Mouse (Mus musculus) stomach, postnatal 0 days (tissue): ENCODE data around the gene Gm49395. TPM values are rescaled to one million over a fixed set of nuclear protein-coding genes. Genes with fewer than 3 reads are reported as not detected.

Source experiments
- ATAC-seq: fragments of 200-750 bp; cut with Nextera tagmentation; 2 replicates; pipeline ENCODE4 v1.8.0; 2017; ENCODE audit not compliant: low FRiP score, low TSS enrichment
- DNase-seq: peaks from one replicate; pipeline ENCODE4 v3.0.0-alpha.2; 2016; ENCODE audit warnings: low spot score
- H3K27ac ChIP-seq: fragments of 300-500 bp; sonication (generic); replicated peaks from 2 replicates; pipeline ENCODE4 v1.5.1; 2014; ENCODE audit warnings: mild to moderate bottlenecking, control low read depth
- H3K27me3 ChIP-seq: fragments of 300-500 bp; sonication (generic); 2 replicates; pipeline ENCODE4 v1.6.1; 2014; ENCODE audit warnings: low read length; ENCODE audit not compliant: control insufficient read depth, insufficient read depth
- H3K36me3 ChIP-seq: fragments of 300-500 bp; sonication (generic); 2 replicates; pipeline ENCODE4 v1.6.1; 2014; ENCODE audit warnings: low read length, mixed read lengths; ENCODE audit not compliant: control insufficient read depth, insufficient read depth
- H3K4me1 ChIP-seq: fragments of 300-500 bp; sonication (generic); replicated peaks from 2 replicates; pipeline ENCODE4 v1.6.1; 2014; ENCODE audit warnings: antibody characterized with exemption; ENCODE audit not compliant: control insufficient read depth, insufficient read depth
- H3K4me2 ChIP-seq: fragments of 300-500 bp; sonication (generic); replicated peaks from 2 replicates; pipeline ENCODE4 v1.6.1; 2014; ENCODE audit warnings: low read depth, mild to moderate bottlenecking, control low read depth, moderate library complexity
- H3K4me3 ChIP-seq: fragments of 300-500 bp; sonication (generic); 2 replicates; pipeline ENCODE4 v1.5.1; 2014; ENCODE audit warnings: low read depth, low read length, control low read depth
- H3K9ac ChIP-seq: fragments of 300-500 bp; sonication (generic); 2 replicates; pipeline ENCODE4 v1.6.1; 2014; ENCODE audit warnings: mild to moderate bottlenecking, low read length, control low read depth, mixed read lengths
- H3K9me3 ChIP-seq: fragments of 300-500 bp; sonication (generic); 2 replicates; pipeline ENCODE4 v1.6.1; 2016; ENCODE audit warnings: low read length; ENCODE audit not compliant: control insufficient read depth
- CTCF ChIP-seq: IDR thresholded peaks from 2 replicates; pipeline ENCODE4 v1.5.1; 2016; ENCODE audit warnings: antibody characterized with exemption, low read depth, mild to moderate bottlenecking, moderate library complexity
- EP300 ChIP-seq: optimal IDR thresholded peaks from 2 replicates; pipeline ENCODE3; 2016; ENCODE audit warnings: antibody characterized with exemption
- WGBS: fragments of 180-500 bp; shearing (Covaris S2); extraction: QIAGEN DNeasy Blood & Tissue Kit; methylation state at CpG from one replicate; pipeline ENCODE4 v1.1.7; 2014; 5-methylcytosine and 5-hydroxymethylcytosine counted together
- polyA plus RNA-seq: library from polyadenylated mRNA; unstranded; fragments of >200 nt; fragmentation: Nextera tagmentation; extraction: Ambion mirVana; gene quantifications from 2 replicates; pipeline ENCODE4 v1.2.1, GENCODE M21; 2015

The Gm49395 gene
- 7.7 and 9.4 TPM in 2 replicates for polyA plus RNA-seq

GRCm38 (mm10) chr13:115101355-115102191 is at the start of gene Gm49395, which contains the start of gene Itga1:
Gene Gm49395 (minus strand): TSS chr13:115101921.
Gene Itga1 (minus strand): TSS chr13:115101964.
- WGBS, result under 1% methylated on average over 39 of the region's 39 CpGs
- peak; percentile 85 for DNase-seq
- peak within 1 kb of the TSS; percentile 60 for H3K4me3 ChIP-seq
- H3K27me3 ChIP-seq, result no peaks in the 10 kb centered on the region
- no peaks in the 10 kb centered on the region for H3K9me3 ChIP-seq
- peak within 1 kb of the TSS; percentile 94 for H3K9ac ChIP-seq
- H3K36me3 ChIP-seq, result no peaks in the 10 kb centered on the region
- TF ChIP-seq CTCF, result peak; percentile 59
- no peak for TF ChIP-seq EP300
- peak; percentile 91 for ATAC-seq
- H3K4me1 ChIP-seq, result no peaks in the 10 kb centered on the region
- H3K27ac ChIP-seq, result peak within 1 kb of the TSS; percentile 92
- H3K4me2 ChIP-seq, result peak within 1 kb of the TSS; percentile 56

DNA sequence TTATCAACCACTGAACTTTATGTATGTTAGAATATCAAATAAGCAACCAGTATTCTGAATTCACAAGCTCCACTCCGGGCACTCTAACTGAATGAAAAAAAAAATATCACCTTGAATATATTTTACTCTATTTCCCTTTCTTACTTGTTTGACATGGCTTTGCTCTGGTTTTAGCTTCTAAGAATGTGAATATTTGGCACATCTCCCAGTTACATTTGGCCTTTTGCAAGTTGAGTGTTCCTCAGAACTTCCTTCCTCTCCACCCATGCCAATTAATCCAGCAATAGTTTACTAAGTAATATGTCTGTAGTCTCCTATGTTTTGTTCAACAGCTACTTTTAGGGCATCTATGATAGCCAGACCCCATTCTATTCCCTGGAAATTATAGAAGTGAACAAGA is 48.9 kb upstream of the Gm49395 start:
- WGBS, result 73% methylated on average over 1 of the region's 1 CpGs
- Histone ChIP-seq H3K27me3 (no peaks in the 10 kb centered on the region), H3K27ac (no peak overlapping the region), H3K36me3 (no peaks in the 10 kb centered on the region), H3K9me3 (no peaks in the 10 kb centered on the region), H3K4me2 (no peak overlapping the region), H3K4me3 (no peak overlapping the region), H3K9ac (no peak overlapping the region), H3K4me1 (no peaks in the 10 kb centered on the region)
- ATAC-seq, result no peak
- DNase-seq, result no peak
- TF ChIP-seq EP300 (no peak), CTCF (no peak)

DNA sequence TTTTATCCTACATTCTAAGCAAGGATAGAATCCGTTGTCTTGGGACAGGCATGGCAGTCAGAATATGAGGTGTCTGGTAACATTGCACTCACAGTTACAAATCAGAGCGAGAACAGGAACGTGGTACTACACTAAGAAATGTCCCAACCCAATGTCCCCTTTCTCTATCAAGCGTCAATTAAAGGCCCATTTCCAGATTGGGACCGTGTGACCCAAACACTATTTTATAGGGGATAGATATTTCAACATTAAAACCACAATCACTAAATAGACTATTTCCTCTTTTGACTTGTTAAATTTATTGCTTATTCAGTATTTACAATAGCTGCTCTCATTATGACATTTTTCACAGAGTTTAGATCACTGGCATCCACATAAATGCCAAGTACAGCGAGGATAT is 48.1 kb upstream of the Gm49395 start:
- Histone ChIP-seq H3K4me3 (no peak overlapping the region), H3K9me3 (no peaks in the 10 kb centered on the region), H3K27ac (no peak overlapping the region), H3K4me2 (no peak overlapping the region), H3K27me3 (no peaks in the 10 kb centered on the region), H3K36me3 (no peaks in the 10 kb centered on the region), H3K4me1 (no peaks in the 10 kb centered on the region), H3K9ac (no peak overlapping the region)
- ATAC-seq, result no peak
- no peak for TF ChIP-seq CTCF
- TF ChIP-seq EP300, result no peak
- WGBS, result 80% methylated on average over 6 of the region's 6 CpGs
- DNase-seq, result no peak

DNA sequence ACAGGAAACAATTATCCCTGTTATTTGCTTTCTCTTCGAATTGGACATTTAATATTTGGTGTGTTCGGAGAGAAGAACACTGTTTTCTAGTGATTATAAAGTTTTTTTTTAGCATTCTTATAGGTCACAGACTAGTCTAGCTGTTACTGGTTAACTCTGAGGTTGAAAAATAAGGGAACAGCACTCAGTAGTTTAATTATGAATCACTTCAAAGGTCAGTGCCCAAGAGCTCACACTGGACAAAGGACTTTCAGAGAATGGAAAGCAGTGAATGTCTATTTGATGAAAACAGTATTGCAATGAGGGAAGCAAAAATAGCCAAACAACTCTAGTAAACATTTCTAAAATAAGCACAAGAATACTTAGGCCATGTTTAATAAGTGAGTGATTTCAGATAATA is 41.9 kb upstream of the Gm49395 start:
- no peak for DNase-seq
- no peaks in the 10 kb centered on the region for H3K27me3 ChIP-seq
- 84% methylated on average over 2 of the region's 2 CpGs for WGBS
- no peaks in the 10 kb centered on the region for H3K36me3 ChIP-seq
- H3K9me3 ChIP-seq, result no peaks in the 10 kb centered on the region
- TF ChIP-seq EP300, result no peak
- H3K9ac ChIP-seq, result no peak overlapping the region
- ATAC-seq, result no peak
- no peak overlapping the region for H3K27ac ChIP-seq
- no peak overlapping the region for H3K4me2 ChIP-seq
- H3K4me3 ChIP-seq, result no peak overlapping the region
- no peaks in the 10 kb centered on the region for H3K4me1 ChIP-seq

DNA sequence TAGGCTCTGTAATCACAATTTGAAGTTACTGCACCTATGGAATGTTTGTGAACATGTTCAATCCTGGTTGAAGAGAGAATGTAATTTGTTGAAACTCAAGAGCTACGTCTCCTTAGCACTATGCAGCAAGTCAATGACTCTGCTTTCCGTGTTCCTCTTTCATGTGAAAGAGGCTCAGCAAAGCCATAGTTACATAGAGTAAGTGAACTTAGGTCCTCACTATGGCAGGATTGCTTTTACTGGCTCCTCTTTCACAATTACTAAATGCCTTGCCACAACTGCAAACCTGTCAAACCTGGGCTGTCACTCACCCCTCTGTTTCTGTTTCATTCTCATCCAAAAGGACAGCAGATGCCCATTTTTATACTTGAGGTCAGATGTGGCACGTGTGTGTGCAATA is 40.3 kb upstream of the Gm49395 start:
- Histone ChIP-seq H3K9ac (no peak overlapping the region), H3K9me3 (no peaks in the 10 kb centered on the region), H3K27ac (no peak overlapping the region), H3K4me1 (no peaks in the 10 kb centered on the region), H3K4me2 (no peak overlapping the region), H3K4me3 (no peak overlapping the region), H3K36me3 (no peaks in the 10 kb centered on the region), H3K27me3 (no peaks in the 10 kb centered on the region)
- ATAC-seq, result no peak
- TF ChIP-seq EP300 (no peak), CTCF (no peak)
- 85% methylated on average over 3 of the region's 3 CpGs for WGBS
- no peak for DNase-seq

DNA sequence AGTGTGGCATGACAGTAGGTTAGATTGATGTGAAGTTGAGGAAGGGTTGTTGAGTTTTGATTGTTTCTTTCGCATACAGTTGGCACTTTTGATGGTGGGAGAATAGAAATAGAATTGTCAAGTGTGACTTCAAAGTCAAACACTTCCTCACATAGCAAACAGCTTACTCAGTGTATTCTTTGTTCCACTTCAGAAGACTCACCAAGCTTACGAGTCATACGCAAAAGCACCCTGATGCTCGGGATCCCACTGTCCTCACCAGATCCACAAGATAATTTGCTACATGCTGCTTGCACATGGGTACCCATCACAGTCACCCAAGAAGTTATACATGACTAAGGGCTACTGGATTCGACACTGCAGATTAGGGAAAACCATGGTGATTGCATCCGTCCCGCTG is 36.8 kb upstream of the Gm49395 start:
- TF ChIP-seq EP300 (no peak), CTCF (no peak)
- no peak overlapping the region for H3K4me3 ChIP-seq
- H3K27ac ChIP-seq, result no peak overlapping the region
- no peaks in the 10 kb centered on the region for H3K27me3 ChIP-seq
- no peaks in the 10 kb centered on the region for H3K9me3 ChIP-seq
- no peak overlapping the region for H3K4me2 ChIP-seq
- no peak for DNase-seq
- no peaks in the 10 kb centered on the region for H3K36me3 ChIP-seq
- WGBS, result 83% methylated on average over 7 of the region's 7 CpGs
- H3K9ac ChIP-seq, result no peak overlapping the region
- no peak for ATAC-seq
- no peaks in the 10 kb centered on the region for H3K4me1 ChIP-seq
